Mouse (Mus musculus) kidney, adult 2 months (tissue): ENCODE results near the gene Pank3.

Source experiments
- CTCF ChIP-seq: fragments of 200-500 bp; conservative IDR thresholded peaks from 2 replicates; pipeline ENCODE4 v1.5.1; 2011; ENCODE audit warnings: low read depth, mild to moderate bottlenecking, control low read depth, low read length, moderate library complexity, mixed read lengths; ENCODE audit not compliant: insufficient read depth, insufficient read length
- POLR2A ChIP-seq: fragments of 200-500 bp; IDR thresholded peaks from one replicate; pipeline ENCODE4 v1.6.1; 2011; ENCODE audit warnings: low read depth, low read length, control low read depth

GRCm38 (mm10) chr11:35783038-35783437 lies 13.8 kb downstream of the Pank3 start:
- TF ChIP-seq CTCF (peak; percentile 66), POLR2A (no peak)
